Mouse (Mus musculus): ENCODE measurements around the gene Csmd2. TPM values are rescaled to one million over a fixed set of nuclear protein-coding genes. Genes with fewer than 3 reads are reported as not detected.
"Not testable (repeated sequence)": the region's sequence is repeated elsewhere in the genome, so short reads cannot be mapped to it uniquely, and the experiment has no call there.

The Csmd2 gene
- polyA plus RNA-seq, 1 experiment = 13.4 TPM

DNA sequence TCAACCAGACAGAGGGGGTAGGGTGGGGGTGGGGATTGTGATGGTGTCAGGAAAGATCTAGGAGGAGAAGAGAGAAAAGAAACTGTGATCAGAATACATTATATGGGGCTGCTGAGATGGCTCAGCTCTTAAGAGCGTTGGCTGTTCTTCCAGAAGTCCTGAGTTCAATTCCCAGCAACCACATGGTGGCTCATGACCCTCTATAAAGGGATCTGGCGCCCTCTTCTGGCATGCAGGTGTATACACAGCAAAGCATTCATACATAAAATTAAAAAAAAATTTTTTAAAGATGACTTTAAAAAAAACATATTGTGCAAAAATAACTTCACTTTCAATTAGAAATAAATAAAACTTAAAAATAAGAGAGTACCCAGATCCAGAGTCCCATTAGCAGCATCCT lies 555.7 kb downstream of the Csmd2 start:
- DNase-seq = peak in 1 of 2 experiments; percentile 8
- no peaks in the 10 kb centered on the region for H3K4me1 ChIP-seq (ENCODE audit: control insufficient read depth, insufficient read depth, low read length)
- no peak overlapping the region for H3K4me3 ChIP-seq (replicated peaks; ENCODE audit: insufficient read depth, low read depth, low read length)
- H3K27me3 ChIP-seq (ENCODE audit: control insufficient read depth, insufficient read depth, low read length) = no peaks in the 10 kb centered on the region
- 35% methylated on average over 2 of the region's 2 CpGs for WGBS
- no peak for TF ChIP-seq POLR2A (IDR thresholded peaks at IDR 0.05; ENCODE audit: borderline replicate concordance, insufficient read depth, low read length)
- peak; percentile 35; the same call in 1 of the 2 replicates for TF ChIP-seq CTCF (IDR thresholded peaks at IDR 0.05; ENCODE audit: borderline replicate concordance, insufficient read depth, low read depth, low read length)
- H3K27ac ChIP-seq (ENCODE audit: insufficient read depth, low read length) = no peak overlapping the region

DNA sequence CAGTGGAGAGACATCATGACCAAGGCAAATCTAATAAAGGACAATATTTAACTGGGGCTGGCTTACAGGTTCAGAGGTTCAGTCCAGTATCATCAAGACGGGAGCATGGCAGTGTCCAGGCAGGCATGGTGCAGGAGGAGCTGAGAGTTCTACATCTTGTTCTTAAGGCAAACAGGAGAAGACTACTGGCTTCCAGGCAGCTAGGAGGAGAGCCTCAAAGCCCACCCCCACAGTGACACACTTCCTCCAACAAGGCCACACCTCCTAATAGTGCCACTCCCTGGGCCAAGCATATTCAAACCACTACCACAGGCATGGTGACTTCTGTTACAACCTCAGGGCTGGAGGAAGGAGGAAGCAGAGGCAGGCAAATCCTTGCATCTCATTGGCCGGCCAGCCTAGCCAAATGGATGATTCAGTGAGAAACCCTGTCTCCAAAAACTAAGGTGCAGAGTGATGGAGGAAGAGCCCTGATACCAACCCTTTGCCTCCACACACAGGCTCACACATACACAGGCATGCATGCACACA lies 556.4 kb downstream of the Csmd2 start:
- H3K27ac ChIP-seq (ENCODE audit: insufficient read depth, low read length); H3K4me1 ChIP-seq (ENCODE audit: control insufficient read depth, insufficient read depth, low read length); H3K4me3 ChIP-seq (replicated peaks; ENCODE audit: insufficient read depth, low read depth, low read length); H3K27me3 ChIP-seq (ENCODE audit: control insufficient read depth, insufficient read depth, low read length); DNase-seq: not testable (repeated sequence)
- 86% methylated on average over 2 of the region's 2 CpGs for WGBS

DNA sequence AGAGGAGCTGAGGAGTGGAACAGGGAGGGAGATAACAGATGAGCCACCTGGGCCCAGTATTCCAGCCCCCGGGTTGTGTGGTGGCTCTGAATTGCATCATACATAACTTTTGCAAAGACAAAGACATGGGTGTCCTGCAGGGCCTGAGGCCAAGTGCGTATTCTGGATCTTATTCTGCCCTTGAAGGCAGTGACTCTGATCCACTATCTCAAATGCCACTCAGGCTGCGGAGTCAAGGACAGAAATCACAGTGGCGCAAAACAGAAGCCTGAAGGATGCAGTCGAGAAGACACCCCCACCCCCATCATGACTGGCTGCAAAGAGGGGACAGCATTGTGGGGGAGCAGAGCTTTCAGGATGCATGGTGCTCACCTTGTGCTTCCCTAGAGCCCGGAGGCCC lies 563.1 kb downstream of the Csmd2 start:
- WGBS = 87% methylated on average over 6 of the region's 6 CpGs
- no peak overlapping the region for H3K27ac ChIP-seq (ENCODE audit: insufficient read depth, low read length)
- no peaks in the 10 kb centered on the region; the same call in 1 of the 2 replicates for H3K4me1 ChIP-seq (ENCODE audit: control insufficient read depth, insufficient read depth, low read length)
- no peaks in the 10 kb centered on the region for H3K27me3 ChIP-seq (ENCODE audit: control insufficient read depth, insufficient read depth, low read length)
- TF ChIP-seq POLR2A (IDR thresholded peaks at IDR 0.05; ENCODE audit: borderline replicate concordance, insufficient read depth, low read length) = no peak
- no peak for TF ChIP-seq CTCF (IDR thresholded peaks at IDR 0.05; ENCODE audit: borderline replicate concordance, insufficient read depth, low read depth, low read length)
- DNase-seq = no peak
- no peak overlapping the region for H3K4me3 ChIP-seq (replicated peaks; ENCODE audit: insufficient read depth, low read depth, low read length)

DNA sequence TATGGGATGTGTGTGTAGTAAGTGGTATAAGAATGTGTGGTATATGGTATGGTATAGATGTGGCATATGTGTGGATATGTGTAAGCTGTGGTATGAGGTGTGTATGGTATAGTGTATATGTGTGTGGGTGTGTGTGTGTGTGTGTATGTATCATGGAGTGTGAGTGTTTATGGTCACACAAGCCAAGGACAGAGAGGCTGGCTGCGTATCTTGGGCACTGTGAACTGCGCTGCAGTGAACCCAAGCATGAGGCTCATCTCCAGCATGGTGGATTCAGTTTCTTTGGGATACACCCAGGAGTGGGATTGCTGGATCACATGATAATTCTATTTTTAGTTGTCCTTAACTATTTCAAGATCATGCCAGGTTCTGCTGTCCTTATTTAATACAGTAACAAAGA lies 566.5 kb downstream of the Csmd2 start:
- DNase-seq = no peak
- 87% methylated on average over 2 of the region's 2 CpGs for WGBS

DNA sequence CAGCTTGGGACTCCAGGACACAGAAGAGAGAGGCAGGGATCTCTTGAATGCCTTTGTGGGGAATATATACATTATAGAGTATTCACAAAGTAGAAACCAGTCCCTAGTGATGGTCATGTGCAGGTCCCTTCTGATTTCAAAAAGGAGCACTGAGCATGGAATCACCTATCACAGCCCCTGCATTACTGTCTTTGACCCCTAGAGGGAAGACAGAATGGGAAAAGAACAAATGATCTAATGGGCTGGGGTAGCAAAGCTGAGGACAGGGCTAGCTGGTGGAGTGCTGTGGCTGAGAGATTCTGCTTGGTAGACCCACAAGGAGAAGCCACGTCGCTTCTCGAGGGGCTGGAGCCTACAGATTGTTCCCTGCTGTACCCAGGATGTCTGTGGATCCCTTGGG lies 572.7 kb downstream of the Csmd2 start:
- H3K27me3 ChIP-seq (ENCODE audit: control insufficient read depth, insufficient read depth, low read length) = no peaks in the 10 kb centered on the region

More for the DNA sequence above, 566.5 kb downstream of the Csmd2 start:
- no peak overlapping the region for H3K27ac ChIP-seq (ENCODE audit: insufficient read depth, low read length)
- H3K4me1 ChIP-seq (ENCODE audit: control insufficient read depth, insufficient read depth, low read length) = no peaks in the 10 kb centered on the region; the same call in 1 of the 2 replicates
- H3K27me3 ChIP-seq (ENCODE audit: control insufficient read depth, insufficient read depth, low read length) = no peaks in the 10 kb centered on the region
- H3K4me3 ChIP-seq (replicated peaks; ENCODE audit: insufficient read depth, low read depth, low read length) = no peak overlapping the region
- no peak for TF ChIP-seq POLR2A (IDR thresholded peaks at IDR 0.05; ENCODE audit: borderline replicate concordance, insufficient read depth, low read length)
- TF ChIP-seq CTCF (IDR thresholded peaks at IDR 0.05; ENCODE audit: borderline replicate concordance, insufficient read depth, low read depth, low read length) = no peak

DNA sequence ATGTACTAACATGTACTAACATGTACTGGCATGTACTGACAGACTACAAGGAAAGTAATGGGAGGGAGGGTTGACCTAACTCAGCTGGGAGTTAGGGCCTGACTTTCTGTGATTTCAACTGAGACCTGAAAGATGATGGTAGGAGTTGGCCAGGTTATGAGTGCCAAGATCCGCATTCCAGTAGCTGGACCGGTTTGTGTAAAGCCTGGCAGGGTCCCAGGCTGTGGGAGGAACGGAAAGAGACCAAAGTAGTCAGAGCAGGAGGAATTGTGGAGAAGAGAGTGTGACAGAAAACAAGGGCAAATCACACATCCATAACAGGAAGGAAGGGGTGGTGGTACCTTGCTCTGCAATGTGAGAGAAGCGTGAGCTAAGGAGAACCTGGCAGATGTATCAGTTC lies 588.2 kb downstream of the Csmd2 start:
- WGBS = 40% methylated on average over 4 of the region's 4 CpGs
- no peak for DNase-seq
- Histone ChIP-seq H3K27me3 (ENCODE audit: control insufficient read depth, insufficient read depth, low read length) (no peaks in the 10 kb centered on the region), H3K4me1 (ENCODE audit: control insufficient read depth, insufficient read depth, low read length) (no peaks in the 10 kb centered on the region), H3K27ac (ENCODE audit: insufficient read depth, low read length) (no peak overlapping the region), H3K4me3 (replicated peaks; ENCODE audit: insufficient read depth, low read depth, low read length) (no peak overlapping the region)
- no peak for TF ChIP-seq CTCF (IDR thresholded peaks at IDR 0.05; ENCODE audit: borderline replicate concordance, insufficient read depth, low read depth, low read length)

More for the DNA sequence above, 572.7 kb downstream of the Csmd2 start:
- Histone ChIP-seq H3K4me1 (ENCODE audit: control insufficient read depth, insufficient read depth, low read length) (no peaks in the 10 kb centered on the region), H3K4me3 (replicated peaks; ENCODE audit: insufficient read depth, low read depth, low read length) (no peak overlapping the region), H3K27ac (ENCODE audit: insufficient read depth, low read length) (no peak overlapping the region)
- TF ChIP-seq POLR2A (IDR thresholded peaks at IDR 0.05; ENCODE audit: borderline replicate concordance, insufficient read depth, low read length) (no peak), CTCF (IDR thresholded peaks at IDR 0.05; ENCODE audit: borderline replicate concordance, insufficient read depth, low read depth, low read length) (peak; percentile 10; the same call in 1 of the 2 replicates)
- no peak for DNase-seq
- WGBS = 72% methylated on average over 3 of the region's 3 CpGs

DNA sequence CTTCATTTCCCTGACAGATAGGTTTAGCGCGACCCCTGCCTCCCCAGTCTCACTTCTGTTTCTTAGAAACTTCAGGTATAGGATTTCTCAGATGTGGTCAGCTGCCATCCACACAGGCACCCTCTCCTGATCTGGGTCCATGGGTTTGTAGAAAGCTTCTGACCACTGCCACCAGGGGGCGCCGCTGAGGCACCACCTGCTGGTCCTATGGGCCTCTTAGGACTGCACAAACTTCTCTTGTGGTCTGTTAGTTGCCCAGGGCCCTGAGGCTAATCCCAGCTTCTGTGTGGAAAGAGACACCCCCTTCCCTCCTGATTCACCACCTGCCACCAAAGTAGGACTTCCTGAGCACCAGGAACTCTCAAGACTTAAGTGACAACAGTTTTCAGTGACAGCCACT lies 591.5 kb downstream of the Csmd2 start:
- no peak overlapping the region for H3K27ac ChIP-seq (ENCODE audit: insufficient read depth, low read length)
- no peak for DNase-seq
- no peaks in the 10 kb centered on the region for H3K4me1 ChIP-seq (ENCODE audit: control insufficient read depth, insufficient read depth, low read length)
- 64% methylated on average over 4 of the region's 4 CpGs for WGBS
- no peak overlapping the region for H3K4me3 ChIP-seq (replicated peaks; ENCODE audit: insufficient read depth, low read depth, low read length)
- no peaks in the 10 kb centered on the region for H3K27me3 ChIP-seq (ENCODE audit: control insufficient read depth, insufficient read depth, low read length)
- TF ChIP-seq POLR2A (IDR thresholded peaks at IDR 0.05; ENCODE audit: borderline replicate concordance, insufficient read depth, low read length) (no peak), CTCF (IDR thresholded peaks at IDR 0.05; ENCODE audit: borderline replicate concordance, insufficient read depth, low read depth, low read length) (no peak)

DNA sequence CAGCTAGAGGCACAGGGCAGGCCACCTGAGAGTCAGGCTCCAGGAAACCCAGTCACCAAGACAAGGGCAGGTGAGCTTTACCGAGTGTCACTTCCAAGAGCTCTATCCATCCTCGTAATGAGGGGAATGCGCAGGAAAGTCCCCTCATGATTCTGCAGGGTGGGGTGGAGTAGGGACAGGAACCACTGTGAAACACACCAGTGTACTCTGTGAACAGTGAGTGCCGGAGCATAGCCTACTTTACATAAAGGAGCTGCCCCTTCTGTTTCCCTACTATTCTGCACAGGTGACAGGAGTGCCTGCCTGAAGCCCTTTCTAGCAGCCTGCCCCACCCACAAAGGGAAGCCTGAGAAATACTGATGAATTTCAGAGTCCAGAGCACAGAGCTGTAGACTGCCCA lies 605.6 kb downstream of the Csmd2 start:
- no peak overlapping the region for H3K27ac ChIP-seq (ENCODE audit: insufficient read depth, low read length)
- TF ChIP-seq CTCF (IDR thresholded peaks at IDR 0.05; ENCODE audit: borderline replicate concordance, insufficient read depth, low read depth, low read length) = no peak
- TF ChIP-seq POLR2A (IDR thresholded peaks at IDR 0.05; ENCODE audit: borderline replicate concordance, insufficient read depth, low read length) = no peak
- no peak overlapping the region for H3K4me3 ChIP-seq (replicated peaks; ENCODE audit: insufficient read depth, low read depth, low read length)
- no peaks in the 10 kb centered on the region for H3K27me3 ChIP-seq (ENCODE audit: control insufficient read depth, insufficient read depth, low read length)
- no peaks in the 10 kb centered on the region for H3K4me1 ChIP-seq (ENCODE audit: control insufficient read depth, insufficient read depth, low read length)
- no peak for DNase-seq
- WGBS = 96% methylated on average over 4 of the region's 4 CpGs
